Mouse (Mus musculus) forelimb bud, embryonic 11.5 days (tissue): ENCODE results near the gene Gm20388.

Experiments
- DNase-seq: peaks from one replicate; pipeline ENCODE4 v3.0.0-alpha.2; 2012; ENCODE audit warnings: low read depth, low spot score

The Gm20388 gene

GRCm38 (mm10) chr8:122942803-122943713 is 3032.4 kb downstream of the Gm20388 start:
- no peak for DNase-seq

GRCm38 (mm10) chr8:122945775-122946174 is 3035.1 kb downstream of the Gm20388 start:
- no peak for DNase-seq

GRCm38 (mm10) chr8:122949701-122950100 is 3039.1 kb downstream of the Gm20388 start:
- no peak for DNase-seq

GRCm38 (mm10) chr8:122951456-122951855 is 3040.8 kb downstream of the Gm20388 start:
- DNase-seq, result no peak

- DNase-seq, result no peak
Observed at GRCm38 (mm10) chr8:122953028-122953427, 3042.4 kb downstream of the Gm20388 start.

GRCm38 (mm10) chr8:122954090-122954799 is 3043.6 kb downstream of the Gm20388 start:
- no peak for DNase-seq

GRCm38 (mm10) chr8:122955195-122955594 is 3044.6 kb downstream of the Gm20388 start:
- DNase-seq, result no peak

- DNase-seq, result no peak
Observed at GRCm38 (mm10) chr8:122955997-122956396, 3045.4 kb downstream of the Gm20388 start.

- DNase-seq, result no peak
Observed at GRCm38 (mm10) chr8:122960323-122960722, 3049.7 kb downstream of the Gm20388 start.

- no peak for DNase-seq
Observed at GRCm38 (mm10) chr8:122960932-122961331, 3050.3 kb downstream of the Gm20388 start.

- no peak for DNase-seq
Observed at GRCm38 (mm10) chr8:122961458-122961857, 3050.8 kb downstream of the Gm20388 start.

GRCm38 (mm10) chr8:122962046-122962445 is 3051.4 kb downstream of the Gm20388 start:
- no peak for DNase-seq

- DNase-seq, result no peak
Observed at GRCm38 (mm10) chr8:122966638-122967037, 3056.0 kb downstream of the Gm20388 start.

- no peak for DNase-seq
Observed at GRCm38 (mm10) chr8:122968145-122968544, 3057.5 kb downstream of the Gm20388 start.

GRCm38 (mm10) chr8:122969964-122970620 is 3059.5 kb downstream of the Gm20388 start:
- DNase-seq, result no peak

GRCm38 (mm10) chr8:122976046-122976445 is 3065.4 kb downstream of the Gm20388 start:
- DNase-seq, result no peak

GRCm38 (mm10) chr8:122979424-122979823 is 3068.8 kb downstream of the Gm20388 start:
- no peak for DNase-seq

- DNase-seq, result no peak
Observed at GRCm38 (mm10) chr8:122979865-122980509, 3069.3 kb downstream of the Gm20388 start.

GRCm38 (mm10) chr8:122981646-122982045 is 3071.0 kb downstream of the Gm20388 start:
- no peak for DNase-seq

GRCm38 (mm10) chr8:122983178-122983942 is 3072.7 kb downstream of the Gm20388 start:
- DNase-seq, result no peak

GRCm38 (mm10) chr8:122984175-122984574 is 3073.5 kb downstream of the Gm20388 start:
- no peak for DNase-seq
